8 mouse cellular contexts compared by ENCODE assay signal in the genomic region with DNA sequence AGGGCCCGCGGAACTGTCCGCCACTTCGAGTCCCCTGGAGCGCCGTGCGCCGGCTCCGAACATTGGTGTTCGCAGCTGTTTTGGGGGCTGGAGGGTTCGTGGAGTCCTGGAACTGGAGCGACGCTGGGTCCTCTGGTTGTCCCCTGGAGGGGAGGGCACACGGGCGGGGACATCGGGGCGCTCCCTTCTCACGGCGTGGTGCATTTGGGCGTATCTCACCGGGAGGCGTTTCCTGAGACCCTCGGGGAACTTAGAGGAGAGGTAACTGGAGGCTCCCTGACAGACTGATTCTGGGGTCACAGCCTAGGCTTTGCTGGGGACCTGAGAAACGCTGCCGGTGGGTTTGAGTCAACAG. TPM values are rescaled to one million over a fixed set of nuclear protein-coding genes. Genes with fewer than 3 reads are reported as not detected.
DNase-seq lines count a peak whose midpoint lies in the region; ATAC-seq and TF ChIP-seq lines count a peak whose summit lies in the region.

No protein-coding gene starts in this region.

- peaks cover 81% of the 10 kb centered on the region for H3K27me3 ChIP-seq in embryonic facial prominence, embryonic 13.5 days
- H3K27me3 ChIP-seq in intestine, embryonic 16.5 days (replicated peaks; ENCODE audit: control insufficient read depth, insufficient read depth, low read length): peaks cover 15% of the 10 kb centered on the region; the same call in 1 of the 2 replicates
- peaks cover 80% of the 10 kb centered on the region for H3K27me3 ChIP-seq in neural tube, embryonic 13.5 days

- peak; percentile 22; the same call in 1 of the 2 replicates for ATAC-seq in embryonic facial prominence, embryonic 13.5 days (ENCODE audit: insufficient number of reproducible peaks, insufficient read depth, low FRiP score, low TSS enrichment, low read depth)
- ATAC-seq in intestine, embryonic 16.5 days: peak; percentile 53
- 0 out of 2 replicates have a peak, but pooled peaks have one; percentile 25 for ATAC-seq in neural tube, embryonic 13.5 days (ENCODE audit: low read depth)

- peaks cover 17% of the 10 kb centered on the region; the same call in 1 of the 2 replicates for H3K4me1 ChIP-seq in embryonic facial prominence, embryonic 13.5 days
- H3K4me1 ChIP-seq in intestine, embryonic 16.5 days (ENCODE audit: control insufficient read depth, insufficient read depth, low read length): peaks cover 15% of the 10 kb centered on the region; the same call in 1 of the 2 replicates
- H3K4me1 ChIP-seq in neural tube, embryonic 13.5 days (replicated peaks): peaks cover 20% of the 10 kb centered on the region

- H3K9ac ChIP-seq in embryonic facial prominence, embryonic 13.5 days: peak overlapping the region; percentile 71
- peak overlapping the region; percentile 77 for H3K9ac ChIP-seq in intestine, embryonic 16.5 days (ENCODE audit: low read depth, low read length)
- peak overlapping the region; percentile 66 for H3K9ac ChIP-seq in neural tube, embryonic 13.5 days

- intact Hi-C loops in left cerebral cortex, adult 2 months (cut with DNase I): loop anchor here (5.0 kb wide), 1 partner anchor 76 kb away; a partner anchor contains a TSS

- no peak for DNase-seq in left cerebral cortex, adult 2 months (ENCODE audit: extremely low spot score in 1 of 2, low spot score in 2 of 2)
- no peak for DNase-seq in left cerebral cortex, adult 18-20 months (ENCODE audit: low spot score in 2 of 2)
- no peak for DNase-seq in adrenal gland, postnatal 25 days
- DNase-seq in layer of hippocampus, postnatal 10 days (ENCODE audit: low spot score in 2 of 2): no peak
- no peak for DNase-seq in layer of hippocampus, adult 11-12 months (ENCODE audit: low spot score)

- peak overlapping the region; percentile 20 for H3K27ac ChIP-seq in left cerebral cortex, adult 2 months
- no peak overlapping the region for H3K27ac ChIP-seq in embryonic facial prominence, embryonic 13.5 days
- H3K27ac ChIP-seq in intestine, embryonic 16.5 days (ENCODE audit: low read length): peak overlapping the region; percentile 60
- no peak overlapping the region for H3K27ac ChIP-seq in neural tube, embryonic 13.5 days (replicated peaks)

- no peak for TF ChIP-seq CTCF in left cerebral cortex, adult 2 months (IDR thresholded peaks at IDR 0.05)

- peak overlapping the region; percentile 88 for H3K4me2 ChIP-seq in embryonic facial prominence, embryonic 13.5 days
- H3K4me2 ChIP-seq in intestine, embryonic 16.5 days (ENCODE audit: low read depth, low read length): peak overlapping the region; percentile 92
- H3K4me2 ChIP-seq in neural tube, embryonic 13.5 days: peak overlapping the region; percentile 73

- peak overlapping the region; percentile 53 for H3K4me3 ChIP-seq in left cerebral cortex, adult 2 months
- peak overlapping the region; percentile 73 for H3K4me3 ChIP-seq in embryonic facial prominence, embryonic 13.5 days
- peak overlapping the region; percentile 75 for H3K4me3 ChIP-seq in intestine, embryonic 16.5 days (ENCODE audit: low read length)
- H3K4me3 ChIP-seq in neural tube, embryonic 13.5 days: peak overlapping the region; percentile 60

- 1% methylated on average over 25 of the region's 25 CpGs for WGBS in embryonic facial prominence, embryonic 13.5 days
- under 1% methylated on average over 25 of the region's 25 CpGs for WGBS in intestine, embryonic 16.5 days
- under 1% methylated on average over 25 of the region's 25 CpGs for WGBS in neural tube, embryonic 13.5 days

- H3K36me3 ChIP-seq in embryonic facial prominence, embryonic 13.5 days: no peaks in the 10 kb centered on the region
- no peaks in the 10 kb centered on the region for H3K36me3 ChIP-seq in intestine, embryonic 16.5 days (ENCODE audit: control insufficient read depth, insufficient read depth, low read length)
- no peaks in the 10 kb centered on the region for H3K36me3 ChIP-seq in neural tube, embryonic 13.5 days

- no peaks in the 10 kb centered on the region for H3K9me3 ChIP-seq in embryonic facial prominence, embryonic 13.5 days
- no peaks in the 10 kb centered on the region for H3K9me3 ChIP-seq in intestine, embryonic 16.5 days (ENCODE audit: control insufficient read depth, low read length)
- no peaks in the 10 kb centered on the region for H3K9me3 ChIP-seq in neural tube, embryonic 13.5 days

RNA-seq across cellular contexts. Expression of a gene that starts 1.0 kb away (rescaled TPM):
- 1 to 10 TPM; 3.6 TPM for total RNA-seq in left cerebral cortex, adult 2 months (2021)
- 1 to 10 TPM; 3.2 to 4.1 TPM for total RNA-seq in left cerebral cortex, adult 18-20 months (2021)
- 2.8 and 3.3 TPM in 2 replicates for polyA plus RNA-seq in embryonic facial prominence, embryonic 13.5 days (2015; fragmentation: Nextera tagmentation; extraction: Ambion mirVana)
- 31.0 and 37.6 TPM in 2 replicates for polyA plus RNA-seq in intestine, embryonic 16.5 days (2015; fragmentation: Nextera tagmentation; extraction: Ambion mirVana)
- 1.0 and 2.0 TPM in 2 replicates for polyA plus RNA-seq in neural tube, embryonic 13.5 days (2015; fragmentation: Nextera tagmentation; extraction: Ambion mirVana)
- total RNA-seq in adrenal gland, postnatal 25 days (2021): 28.5 and 42.3 TPM in 2 replicates
- total RNA-seq in layer of hippocampus, postnatal 10 days (2021): 1 to 10 TPM; 2.3 to 2.9 TPM

Comparison
In these comparisons a context has a peak if more than half of its experiments do, and no peak if none do; other contexts are left out.
1. H3K27ac ChIP-seq: peak in left cerebral cortex, adult 2 months (single experiment) and intestine, embryonic 16.5 days (single experiment); none in embryonic facial prominence, embryonic 13.5 days (single experiment) and neural tube, embryonic 13.5 days (single experiment).
2. Peak in every context shown above with its lines, with median percentiles within 50 percentile points of each other: H3K4me3 ChIP-seq, ATAC-seq, H3K4me2 ChIP-seq and H3K9ac ChIP-seq.